Mouse (Mus musculus) ES-Bruce4 (cell line): Measurements from ENCODE around the gene Phc3.

ENCODE experiments used
- CTCF ChIP-seq: IDR thresholded peaks from one replicate; pipeline ENCODE4 v1.8.1; 2011; ENCODE audit warnings: low read depth, low read length
- POLR2A ChIP-seq: IDR thresholded peaks from one replicate; pipeline ENCODE4 v1.8.1; 2011; ENCODE audit warnings: low read length; ENCODE audit not compliant: insufficient read depth

GRCm38 (mm10) chr3:30887449-30887848 lies 81.8 kb downstream of the Phc3 start:
- no peak for TF ChIP-seq CTCF
- TF ChIP-seq POLR2A = no peak
